Mouse (Mus musculus): Measurements from ENCODE around the gene Il22ra1. TPM values are rescaled to one million over a fixed set of nuclear protein-coding genes. Genes with fewer than 3 reads are reported as not detected.
A peak's percentile ranks its signal among the peaks of the same experiment; 100 is the strongest.

The Il22ra1 gene
- polyA plus RNA-seq (2015; fragmentation: Nextera tagmentation; extraction: Ambion mirVana): 0.23 and 0.32 TPM in 2 replicates

GRCm38 (mm10) chr4:135727817-135728216 lies at the start of gene Il22ra1:
Il22ra1 (plus strand) TSS chr4:135728172.
- Histone ChIP-seq H3K9me3 (replicated peaks) (no peaks in the 10 kb centered on the region), H3K4me3 (replicated peaks) (peak within 1 kb of the TSS; percentile 49), H3K36me3 (no peaks in the 10 kb centered on the region), H3K27ac (no peak within 1 kb of the TSS), H3K4me2 (peak within 1 kb of the TSS; percentile 62), H3K27me3 (peaks cover 27% of the 10 kb centered on the region; the same call in 1 of the 2 replicates), H3K9ac (peak within 1 kb of the TSS; percentile 57), H3K4me1 (replicated peaks) (peaks cover 29% of the 10 kb centered on the region)
- DNase-seq (no peak), ATAC-seq (ENCODE audit: low read depth) (peak; percentile 74)
- WGBS (ENCODE audit: insufficient replicate concordance): 9% methylated on average over 14 of the region's 14 CpGs

- Histone ChIP-seq H3K4me3 (replicated peaks) (no peak overlapping the region), H3K4me2 (no peak overlapping the region), H3K9ac (no peak overlapping the region), H3K9me3 (replicated peaks) (no peaks in the 10 kb centered on the region), H3K36me3 (no peaks in the 10 kb centered on the region), H3K4me1 (replicated peaks) (no peaks in the 10 kb centered on the region), H3K27me3 (peaks cover 17% of the 10 kb centered on the region), H3K27ac (no peak overlapping the region)
- ATAC-seq (ENCODE audit: low read depth) (no peak), DNase-seq (no peak)
- 22% methylated on average over 4 of the region's 4 CpGs for WGBS (ENCODE audit: insufficient replicate concordance)
Measured at GRCm38 (mm10) chr4:135679316-135679715, 48.7 kb upstream of the Il22ra1 start.

- Histone ChIP-seq H3K27me3 (peaks cover 38% of the 10 kb centered on the region), H3K27ac (no peak overlapping the region), H3K36me3 (no peaks in the 10 kb centered on the region), H3K9me3 (replicated peaks) (no peaks in the 10 kb centered on the region), H3K4me1 (replicated peaks) (peaks cover 7% of the 10 kb centered on the region; the same call in 1 of the 2 replicates), H3K4me3 (replicated peaks) (no peak overlapping the region), H3K4me2 (no peak overlapping the region), H3K9ac (no peak overlapping the region)
- ATAC-seq (ENCODE audit: low read depth) (no peak), DNase-seq (no peak)
- WGBS (ENCODE audit: insufficient replicate concordance): 57% methylated on average over 5 of the region's 5 CpGs
Measured at GRCm38 (mm10) chr4:135681789-135682188, 46.2 kb upstream of the Il22ra1 start.

DNA sequence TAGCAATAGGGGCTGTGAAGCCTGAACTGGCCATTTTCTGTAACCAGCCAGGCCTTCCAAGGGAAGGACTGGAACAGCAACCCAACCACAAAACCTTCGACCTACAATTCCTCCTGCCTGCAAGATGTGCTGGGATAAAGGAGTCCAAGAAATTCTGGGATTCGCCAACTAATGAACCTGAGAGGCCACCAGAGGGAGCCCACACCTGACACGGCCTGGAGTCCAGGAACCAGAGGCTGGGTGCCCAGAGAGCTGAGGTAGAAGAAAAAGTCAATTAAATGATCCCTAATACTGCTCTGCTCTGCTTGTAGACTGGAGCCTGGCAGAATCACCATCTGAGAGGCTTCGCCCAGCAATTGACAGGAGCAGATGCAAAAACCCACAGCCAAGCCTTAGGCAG lies 44.4 kb upstream of the Il22ra1 start:
- H3K4me1 ChIP-seq (replicated peaks): peaks cover 7% of the 10 kb centered on the region; the same call in 1 of the 2 replicates
- ATAC-seq (ENCODE audit: low read depth) (no peak), DNase-seq (no peak)
- H3K9me3 ChIP-seq (replicated peaks): no peaks in the 10 kb centered on the region
- H3K27ac ChIP-seq: no peak overlapping the region
- H3K27me3 ChIP-seq: peaks cover 56% of the 10 kb centered on the region
- H3K4me2 ChIP-seq: no peak overlapping the region
- H3K9ac ChIP-seq: no peak overlapping the region
- WGBS (ENCODE audit: insufficient replicate concordance): 21% methylated on average over 4 of the region's 4 CpGs
- no peak overlapping the region for H3K4me3 ChIP-seq (replicated peaks)
- no peaks in the 10 kb centered on the region for H3K36me3 ChIP-seq

DNA sequence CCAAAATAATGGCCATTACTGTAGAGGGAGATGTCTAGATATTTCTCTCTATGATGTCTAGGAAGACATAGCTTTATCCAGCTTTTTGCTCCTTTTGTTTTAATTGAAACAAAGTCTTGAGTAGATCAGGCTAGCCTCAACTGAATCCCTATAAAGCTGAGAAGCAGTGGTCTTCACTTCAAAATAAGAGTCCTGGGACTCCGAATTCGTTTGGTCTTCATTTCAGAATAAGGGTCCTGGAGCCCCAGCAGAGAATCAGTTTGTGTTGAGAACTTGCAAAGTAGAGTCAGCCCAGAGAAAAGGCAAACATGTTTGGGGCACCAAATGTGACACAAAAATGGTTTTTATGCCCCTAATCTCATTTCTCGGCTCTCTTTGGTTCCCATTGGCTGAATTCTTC lies 43.2 kb upstream of the Il22ra1 start:
- Histone ChIP-seq H3K27ac (no peak overlapping the region), H3K27me3 (peaks cover 67% of the 10 kb centered on the region), H3K9ac (no peak overlapping the region), H3K4me2 (no peak overlapping the region), H3K4me3 (replicated peaks) (no peak overlapping the region), H3K9me3 (replicated peaks) (no peaks in the 10 kb centered on the region), H3K4me1 (replicated peaks) (peaks cover 7% of the 10 kb centered on the region; the same call in 1 of the 2 replicates), H3K36me3 (no peaks in the 10 kb centered on the region)
- ATAC-seq (ENCODE audit: low read depth) (no peak), DNase-seq (no peak)
- 22% methylated on average over 3 of the region's 3 CpGs for WGBS (ENCODE audit: insufficient replicate concordance)

DNA sequence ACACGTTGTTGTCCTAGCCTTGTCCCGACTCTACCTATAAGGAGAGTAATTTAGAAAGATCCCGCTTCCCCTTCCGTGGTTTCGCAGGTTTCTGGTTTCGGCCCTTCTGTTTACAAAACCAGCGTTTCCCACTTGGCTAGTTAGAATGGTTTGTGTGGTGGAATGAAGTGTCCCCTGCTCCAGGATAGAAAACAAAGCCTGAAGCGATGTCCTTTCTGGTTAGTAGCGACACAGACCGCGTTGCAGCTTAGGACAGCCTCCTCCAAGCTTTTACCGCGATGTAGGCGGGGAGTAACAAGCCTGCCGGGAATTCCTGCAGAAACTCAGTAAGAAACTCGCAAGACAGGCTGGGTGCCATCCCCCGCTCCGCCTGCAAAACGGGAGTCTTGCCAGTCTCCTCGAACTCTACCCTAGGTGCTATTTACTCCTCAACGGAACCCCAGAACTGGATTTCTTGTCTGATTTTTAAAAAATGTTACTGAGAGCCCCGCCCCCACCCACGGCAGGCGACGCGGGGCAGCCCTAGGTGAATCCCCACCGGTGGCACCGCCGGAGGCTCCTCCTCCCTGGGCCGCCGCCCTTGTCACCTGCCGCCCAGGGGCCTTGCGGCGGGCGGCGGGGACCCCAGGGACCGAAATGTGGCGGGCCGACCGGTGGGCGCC lies 41.9 kb upstream of the Il22ra1 start, which contains the start of gene Ifnlr1:
Gene Ifnlr1 (plus strand): TSS at position 382 of the 662 bp plus-strand sequence.
- Histone ChIP-seq H3K4me2 (peak within 1 kb of the TSS; percentile 66), H3K9me3 (replicated peaks) (no peaks in the 10 kb centered on the region), H3K4me1 (replicated peaks) (peaks cover 7% of the 10 kb centered on the region; the same call in 1 of the 2 replicates), H3K4me3 (replicated peaks) (peak within 1 kb of the TSS; percentile 52), H3K9ac (peak within 1 kb of the TSS; percentile 39), H3K27me3 (peaks cover 69% of the 10 kb centered on the region), H3K36me3 (no peaks in the 10 kb centered on the region), H3K27ac (no peak within 1 kb of the TSS)
- WGBS (ENCODE audit: insufficient replicate concordance): 1% methylated on average over 41 of the region's 41 CpGs
- ATAC-seq (ENCODE audit: low read depth) (no peak), DNase-seq (no peak)

DNA sequence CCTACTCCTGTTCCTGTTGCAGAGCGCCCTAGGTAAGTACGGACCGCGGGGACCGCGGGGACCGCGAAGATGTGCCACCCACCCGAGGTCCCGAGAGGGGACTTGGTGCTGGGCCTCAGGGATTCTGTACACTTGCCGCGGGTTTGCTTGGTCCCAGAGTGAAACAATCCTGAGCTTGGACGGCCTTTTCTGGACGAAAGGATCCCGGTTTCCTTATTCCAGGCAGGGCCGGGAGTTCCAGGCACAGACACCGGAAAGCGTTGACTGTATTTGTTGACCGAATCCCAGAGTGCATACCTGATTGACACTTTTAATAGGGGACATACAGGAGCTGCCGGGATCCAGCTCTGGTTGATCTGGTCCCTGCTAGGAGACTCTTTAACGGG lies 41.4 kb upstream of the Il22ra1 start:
- peaks cover 69% of the 10 kb centered on the region for H3K27me3 ChIP-seq
- DNase-seq (no peak), ATAC-seq (ENCODE audit: low read depth) (no peak)
- no peaks in the 10 kb centered on the region for H3K36me3 ChIP-seq
- H3K4me1 ChIP-seq (replicated peaks): peaks cover 7% of the 10 kb centered on the region; the same call in 1 of the 2 replicates
- H3K4me2 ChIP-seq: peak overlapping the region; percentile 66
- 3% methylated on average over 21 of the region's 21 CpGs for WGBS (ENCODE audit: insufficient replicate concordance)
- no peaks in the 10 kb centered on the region for H3K9me3 ChIP-seq (replicated peaks)
- peak overlapping the region; percentile 39; the same call in 1 of the 2 replicates for H3K9ac ChIP-seq
- H3K4me3 ChIP-seq (replicated peaks): peak overlapping the region; percentile 52
- no peak overlapping the region for H3K27ac ChIP-seq

DNA sequence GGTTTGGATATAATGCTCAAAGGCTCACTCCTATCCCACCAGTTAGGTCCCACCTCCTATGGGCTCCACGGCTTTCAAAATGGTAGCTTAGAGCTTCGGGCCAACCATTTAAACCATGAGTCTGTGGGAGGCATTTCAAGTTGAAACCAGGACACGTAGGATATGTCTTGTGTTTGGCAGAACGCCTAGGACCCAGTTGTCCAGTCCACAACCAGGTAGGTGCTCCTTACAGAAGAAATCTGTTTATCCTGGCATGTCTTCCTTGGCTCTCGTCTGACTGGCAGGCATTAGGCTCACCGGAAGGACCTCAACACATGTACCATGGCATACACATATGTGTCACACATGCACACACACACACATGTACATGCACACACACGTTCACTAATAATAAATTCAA lies 38.2 kb upstream of the Il22ra1 start:
- Histone ChIP-seq H3K4me2 (no peak overlapping the region), H3K36me3 (no peaks in the 10 kb centered on the region), H3K27ac (no peak overlapping the region), H3K9me3 (replicated peaks) (no peaks in the 10 kb centered on the region), H3K27me3 (peaks cover 57% of the 10 kb centered on the region), H3K4me3 (replicated peaks) (no peak overlapping the region), H3K9ac (no peak overlapping the region), H3K4me1 (replicated peaks) (peaks cover 7% of the 10 kb centered on the region; the same call in 1 of the 2 replicates)
- 74% methylated on average over 7 of the region's 7 CpGs for WGBS (ENCODE audit: insufficient replicate concordance)
- DNase-seq (no peak), ATAC-seq (ENCODE audit: low read depth) (no peak)

- DNase-seq (no peak), ATAC-seq (ENCODE audit: low read depth) (no peak)
- Histone ChIP-seq H3K9ac (no peak overlapping the region), H3K27ac (no peak overlapping the region), H3K36me3 (no peaks in the 10 kb centered on the region), H3K4me1 (replicated peaks) (peaks cover 7% of the 10 kb centered on the region; the same call in 1 of the 2 replicates), H3K4me3 (replicated peaks) (no peak overlapping the region), H3K4me2 (no peak overlapping the region), H3K27me3 (peaks cover 53% of the 10 kb centered on the region), H3K9me3 (replicated peaks) (no peaks in the 10 kb centered on the region)
- WGBS (ENCODE audit: insufficient replicate concordance): 62% methylated on average over 11 of the region's 11 CpGs
Measured at GRCm38 (mm10) chr4:135690241-135690640, 37.7 kb upstream of the Il22ra1 start.

DNA sequence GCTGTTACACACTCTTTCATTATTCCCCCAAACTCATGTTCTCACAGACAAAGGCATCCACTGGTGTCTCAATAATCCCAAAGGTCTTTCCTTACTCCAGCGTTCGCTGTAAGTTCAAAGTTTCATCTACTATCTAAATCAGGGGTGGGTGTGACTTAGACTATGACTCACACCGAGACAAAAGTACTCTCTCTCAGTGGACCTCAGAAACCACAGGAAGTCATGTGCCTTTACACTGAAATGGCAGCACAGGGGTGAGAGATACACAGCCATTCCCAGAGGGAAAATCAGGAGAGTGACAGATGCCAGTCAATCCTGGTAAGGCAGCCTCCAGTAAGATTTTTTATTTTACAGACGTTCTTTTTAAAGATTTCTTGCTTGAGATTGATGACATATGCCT lies 35.1 kb upstream of the Il22ra1 start:
- Histone ChIP-seq H3K4me2 (no peak overlapping the region), H3K9me3 (replicated peaks) (no peaks in the 10 kb centered on the region), H3K36me3 (no peaks in the 10 kb centered on the region), H3K27ac (no peak overlapping the region), H3K9ac (no peak overlapping the region), H3K4me3 (replicated peaks) (no peak overlapping the region), H3K27me3 (peaks cover 26% of the 10 kb centered on the region), H3K4me1 (replicated peaks) (no peaks in the 10 kb centered on the region)
- WGBS (ENCODE audit: insufficient replicate concordance): 31% methylated on average over 4 of the region's 4 CpGs
- no peak for DNase-seq
- no peak for ATAC-seq (ENCODE audit: low read depth)

- no peaks in the 10 kb centered on the region for H3K9me3 ChIP-seq (replicated peaks)
- no peak overlapping the region for H3K9ac ChIP-seq
- H3K4me2 ChIP-seq: no peak overlapping the region
- peaks cover 6% of the 10 kb centered on the region for H3K27me3 ChIP-seq
- no peak overlapping the region for H3K27ac ChIP-seq
- whole genome bisulfite sequencing (ENCODE audit: insufficient replicate concordance): 66% methylated on average over 7 of the region's 7 CpGs
- DNase-seq: no peak
- peaks cover 5% of the 10 kb centered on the region for H3K4me1 ChIP-seq (replicated peaks)
- H3K36me3 ChIP-seq: no peaks in the 10 kb centered on the region
- no peak overlapping the region for H3K4me3 ChIP-seq (replicated peaks)
- ATAC-seq (ENCODE audit: low read depth): no peak
Measured at GRCm38 (mm10) chr4:135698498-135698897, 29.5 kb upstream of the Il22ra1 start.

DNA sequence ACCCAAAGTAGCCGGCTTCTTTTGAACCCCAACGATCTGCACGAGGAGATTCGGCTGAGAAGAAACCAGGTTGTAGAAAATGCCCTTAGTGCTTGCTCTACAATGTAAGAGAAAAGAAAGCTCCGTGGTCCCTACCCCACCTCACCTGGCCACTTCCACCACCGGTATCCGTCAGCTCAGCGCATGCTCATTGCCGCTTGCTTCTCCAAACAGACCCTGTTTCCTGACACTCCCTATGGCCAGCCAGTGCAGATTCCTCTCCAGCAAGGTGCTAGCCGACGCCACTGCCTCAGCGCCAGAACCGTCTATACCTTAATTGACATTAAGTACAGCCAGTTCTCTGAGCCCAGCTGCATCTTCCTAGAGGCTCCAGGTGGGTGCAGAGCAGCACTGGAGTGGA lies 24.5 kb upstream of the Il22ra1 start:
- Histone ChIP-seq H3K4me3 (replicated peaks) (no peak overlapping the region), H3K9ac (no peak overlapping the region), H3K4me1 (replicated peaks) (peaks cover 15% of the 10 kb centered on the region), H3K9me3 (replicated peaks) (no peaks in the 10 kb centered on the region), H3K27ac (no peak overlapping the region), H3K36me3 (no peaks in the 10 kb centered on the region), H3K4me2 (no peak overlapping the region), H3K27me3 (0 out of 2 replicates have a peak, but pooled peaks cover 4% of the 10 kb centered on the region)
- DNase-seq (no peak), ATAC-seq (ENCODE audit: low read depth) (no peak)
- 59% methylated on average over 13 of the region's 13 CpGs for WGBS (ENCODE audit: insufficient replicate concordance)
